Mouse (Mus musculus): ENCODE data around the gene Mmgt2. TPM values are rescaled to one million over a fixed set of nuclear protein-coding genes. Genes with fewer than 3 reads are reported as not detected.
A peak's percentile ranks its signal among the peaks of the same experiment; 100 is the strongest.
"Not testable (repeated sequence)": the region's sequence is repeated elsewhere in the genome, so short reads cannot be mapped to it uniquely, and the experiment has no call there.

Gene Mmgt2
- polyA plus RNA-seq, 1 experiment from 2014 or later: 7.2 TPM

DNA sequence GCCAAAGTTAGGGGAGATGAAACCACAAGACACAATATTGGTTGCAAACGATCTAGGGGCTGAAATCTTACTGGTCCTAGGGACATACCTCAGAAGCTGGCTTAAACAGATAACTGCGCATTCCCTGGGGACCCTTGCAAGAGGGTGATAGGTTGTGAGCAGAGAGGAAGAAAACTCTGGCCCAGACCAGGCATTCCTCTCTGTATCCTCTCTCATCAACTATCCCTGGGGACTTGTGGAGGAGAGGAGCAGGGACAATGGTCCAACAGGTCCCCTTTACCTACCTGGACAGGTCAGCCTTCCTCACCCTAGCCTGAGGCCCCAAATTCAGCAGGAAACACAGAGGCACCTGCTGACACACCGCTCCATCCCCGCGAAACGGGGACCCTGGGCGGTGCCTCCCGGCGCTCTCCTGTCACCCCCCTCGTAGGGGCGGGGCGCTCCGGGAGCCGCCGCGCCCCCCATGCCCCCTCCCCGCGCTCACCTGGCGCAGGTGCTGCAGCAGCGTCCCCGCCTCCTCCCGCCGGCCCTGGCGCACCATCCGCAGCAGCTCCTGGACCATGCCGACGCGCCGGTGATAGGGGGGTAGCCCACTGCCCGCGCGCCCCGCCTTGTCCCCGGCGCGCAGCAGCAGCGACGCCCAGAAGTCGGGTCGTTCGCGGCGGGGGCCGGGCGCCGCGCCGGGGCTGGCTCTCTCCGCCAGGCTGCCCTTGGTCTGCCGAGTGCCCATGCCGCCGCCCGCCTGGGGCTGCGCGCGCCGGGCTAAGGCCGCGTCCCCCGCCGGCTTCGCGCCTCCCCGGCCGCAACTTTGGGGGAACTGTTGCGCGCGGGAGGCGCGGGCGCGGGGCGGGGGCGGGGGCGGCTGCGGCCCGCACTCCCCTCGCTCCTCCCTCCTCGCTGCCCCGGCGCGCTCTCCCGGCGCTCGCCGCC is 538 bp upstream of the Mmgt2 start, which contains the start of gene Lrrc75a:
Gene Lrrc75a (minus strand): TSS at position 863 of the 930 bp plus-strand sequence.
- H3K27me3 ChIP-seq: peaks cover 13% of the 10 kb centered on the region
- no peaks in the 10 kb centered on the region for H3K36me3 ChIP-seq (replicated peaks)
- under 1% methylated on average over 74 of the region's 86 CpGs for WGBS (ENCODE audit: insufficient replicate concordance)
- H3K4me3 ChIP-seq (replicated peaks): peak within 1 kb of the TSS; percentile 72
- H3K27ac ChIP-seq (replicated peaks): peak within 1 kb of the TSS; percentile 66
- H3K4me1 ChIP-seq (replicated peaks): peaks cover 57% of the 10 kb centered on the region
- H3K4me2 ChIP-seq: peak within 1 kb of the TSS; percentile 99
- H3K9me3 ChIP-seq (replicated peaks): no peaks in the 10 kb centered on the region
- peak within 1 kb of the TSS; percentile 69 for H3K9ac ChIP-seq
- peak; percentile 38 for ATAC-seq (ENCODE audit: insufficient read depth)

DNA sequence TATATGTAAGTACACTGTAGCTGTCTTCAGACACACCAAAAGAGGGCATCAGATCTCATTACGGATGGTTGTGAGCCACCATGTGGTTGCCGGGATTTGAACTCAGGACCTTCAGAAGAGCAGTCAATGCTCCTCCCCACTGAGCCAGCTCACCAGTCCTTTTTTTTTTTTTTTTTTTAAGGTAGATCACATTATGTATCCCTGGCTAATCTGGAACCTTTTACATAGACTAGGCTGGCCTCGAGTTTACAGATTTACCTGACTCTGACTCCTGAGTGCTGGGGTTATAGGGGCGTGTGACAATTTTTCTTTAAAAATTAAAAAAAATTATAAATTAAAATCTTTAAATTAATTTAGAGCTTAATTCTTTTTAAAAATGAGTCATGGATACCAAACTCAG is 1.3 kb downstream of the Mmgt2 start:
- whole genome bisulfite sequencing (ENCODE audit: insufficient replicate concordance): 70% methylated on average over 4 of the region's 4 CpGs
- not testable (repeated sequence) for H3K4me2 ChIP-seq; H3K27ac ChIP-seq (replicated peaks); H3K36me3 ChIP-seq (replicated peaks); H3K9me3 ChIP-seq (replicated peaks); ATAC-seq (ENCODE audit: insufficient read depth); H3K9ac ChIP-seq
- Histone ChIP-seq H3K4me1 (replicated peaks) (peaks cover 44% of the 10 kb centered on the region), H3K4me3 (replicated peaks) (peak overlapping the region; percentile 72; the same call in 1 of the 2 replicates), H3K27me3 (peaks cover 13% of the 10 kb centered on the region)

DNA sequence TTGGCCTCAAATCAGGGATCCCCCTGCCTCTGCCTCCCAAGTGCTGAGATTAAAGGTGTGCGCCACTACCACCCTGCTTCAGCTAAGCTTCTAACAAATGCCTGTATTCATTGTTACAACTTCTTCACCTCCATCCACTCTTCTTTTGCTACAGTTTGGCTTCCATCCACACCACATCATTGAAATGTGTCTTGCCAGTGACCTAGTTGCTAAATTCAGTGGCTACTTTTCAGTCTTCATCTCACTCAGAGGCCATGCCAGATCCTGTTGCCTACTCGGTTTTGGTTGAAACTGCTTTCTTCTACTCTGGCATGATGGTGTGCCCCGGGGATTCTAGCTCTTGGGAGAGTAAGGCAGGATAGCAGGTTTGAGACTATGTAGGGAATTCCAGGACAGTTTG is 3.1 kb downstream of the Mmgt2 start:
- ATAC-seq (ENCODE audit: insufficient read depth): no peak
- no peaks in the 10 kb centered on the region for H3K9me3 ChIP-seq (replicated peaks)
- no peak overlapping the region for H3K4me2 ChIP-seq
- H3K27ac ChIP-seq (replicated peaks): no peak overlapping the region
- no peak overlapping the region for H3K4me3 ChIP-seq (replicated peaks)
- H3K36me3 ChIP-seq (replicated peaks): 0 out of 2 replicates have a peak, but pooled peaks cover 5% of the 10 kb centered on the region
- peaks cover 26% of the 10 kb centered on the region for H3K4me1 ChIP-seq (replicated peaks)
- peaks cover 13% of the 10 kb centered on the region for H3K27me3 ChIP-seq
- H3K9ac ChIP-seq: no peak overlapping the region
- 75% methylated on average over 3 of the region's 3 CpGs for WGBS (ENCODE audit: insufficient replicate concordance)

DNA sequence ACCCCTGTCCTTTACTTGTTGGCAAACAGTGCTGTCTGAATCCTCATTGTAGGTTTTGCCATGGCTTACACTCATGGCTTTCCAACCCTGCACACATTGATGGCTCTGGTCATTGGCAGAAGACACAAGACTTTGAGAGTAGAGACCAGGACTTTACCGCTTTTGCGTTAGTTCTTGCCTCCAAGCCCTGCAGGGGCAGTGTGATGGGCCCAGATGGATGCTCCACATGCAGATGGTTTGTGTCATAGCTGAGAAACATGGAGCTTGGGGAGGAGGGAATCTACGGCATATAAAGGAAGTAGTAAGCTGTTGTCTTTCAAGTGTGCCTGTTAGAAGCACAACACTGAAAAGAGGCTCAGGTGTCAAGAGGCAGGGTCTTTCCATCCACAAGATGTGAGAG is 3.6 kb downstream of the Mmgt2 start:
- H3K4me2 ChIP-seq: no peak overlapping the region

DNA sequence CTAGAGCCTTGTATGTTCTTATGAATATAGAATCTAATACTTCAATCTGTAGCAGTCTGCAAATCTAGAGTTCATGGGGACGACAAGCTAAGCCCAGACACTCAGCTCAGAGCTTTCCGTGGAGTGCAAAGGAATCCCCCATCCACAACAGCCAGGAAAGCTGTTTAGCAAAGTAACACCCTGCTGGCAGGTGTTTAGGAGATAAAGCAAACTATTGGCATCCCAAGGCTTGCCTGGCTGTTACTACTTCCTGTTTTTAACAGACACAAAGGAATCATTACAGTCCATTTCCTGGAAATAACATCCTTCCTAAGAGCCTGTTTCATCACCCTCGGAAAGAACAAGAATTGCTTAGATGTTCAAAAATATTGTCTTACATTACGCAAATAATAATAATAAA is 12.4 kb downstream of the Mmgt2 start:
- Histone ChIP-seq H3K4me2 (no peak overlapping the region), H3K27ac (replicated peaks) (no peak overlapping the region), H3K9ac (no peak overlapping the region), H3K36me3 (replicated peaks) (0 out of 2 replicates have a peak, but pooled peaks cover 4% of the 10 kb centered on the region), H3K9me3 (replicated peaks) (no peaks in the 10 kb centered on the region), H3K27me3 (no peaks in the 10 kb centered on the region), H3K4me3 (replicated peaks) (no peak overlapping the region), H3K4me1 (replicated peaks) (peaks cover 5% of the 10 kb centered on the region; the same call in 1 of the 2 replicates)
- WGBS (ENCODE audit: insufficient replicate concordance): 37% methylated on average over 4 of the region's 4 CpGs
- no peak for ATAC-seq (ENCODE audit: insufficient read depth)

More for the DNA sequence above, 3.6 kb downstream of the Mmgt2 start:
- no peak for ATAC-seq (ENCODE audit: insufficient read depth)
- H3K9me3 ChIP-seq (replicated peaks): no peaks in the 10 kb centered on the region
- H3K4me3 ChIP-seq (replicated peaks): no peak overlapping the region
- no peak overlapping the region for H3K9ac ChIP-seq
- WGBS (ENCODE audit: insufficient replicate concordance): 85% methylated on average over 3 of the region's 3 CpGs
- peaks cover 10% of the 10 kb centered on the region for H3K27me3 ChIP-seq
- H3K4me1 ChIP-seq (replicated peaks): peaks cover 22% of the 10 kb centered on the region
- H3K36me3 ChIP-seq (replicated peaks): 0 out of 2 replicates have a peak, but pooled peaks cover 5% of the 10 kb centered on the region
- H3K27ac ChIP-seq (replicated peaks): no peak overlapping the region

DNA sequence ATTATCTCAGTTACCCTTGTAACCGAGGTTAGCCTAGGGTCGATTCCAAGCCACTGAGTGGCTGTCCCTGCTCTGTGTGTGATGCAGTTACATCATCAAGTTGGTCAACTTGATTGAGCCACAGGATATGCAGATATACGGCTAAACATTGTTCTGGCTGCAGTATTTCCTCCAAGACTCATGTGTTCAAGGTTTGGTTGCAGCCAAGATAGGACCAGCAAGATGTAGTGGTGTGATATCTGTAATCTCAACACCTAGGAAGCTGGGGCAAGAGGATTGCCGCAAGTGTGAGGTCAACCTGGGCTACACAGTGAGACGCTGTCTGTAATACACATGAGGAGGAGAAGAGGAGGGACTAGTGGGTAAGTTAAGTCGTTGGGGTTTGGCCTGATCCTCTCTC is 15.8 kb downstream of the Mmgt2 start:
- 48% methylated on average over 6 of the region's 6 CpGs for WGBS (ENCODE audit: insufficient replicate concordance)

DNA sequence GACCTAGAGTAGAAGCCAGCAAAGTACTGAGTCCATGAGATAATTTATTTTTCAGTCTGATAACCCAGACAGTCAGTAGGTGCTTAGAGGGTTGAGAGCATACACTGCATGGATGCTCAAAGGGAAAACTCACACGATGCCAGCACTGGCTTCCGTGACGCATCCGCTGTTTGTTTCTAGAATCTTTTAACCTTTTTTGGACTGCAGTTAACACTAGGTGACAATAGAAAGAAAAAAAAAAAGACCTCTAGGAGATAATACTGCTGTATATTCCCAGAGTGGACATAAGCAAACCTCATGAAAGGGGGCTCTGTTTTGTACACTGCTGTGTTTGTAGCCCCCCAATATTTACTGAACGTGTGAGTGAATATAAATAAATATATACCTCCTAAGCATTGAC is 20.5 kb downstream of the Mmgt2 start:
- ATAC-seq (ENCODE audit: insufficient read depth): no peak
- H3K36me3 ChIP-seq (replicated peaks): 0 out of 2 replicates have a peak, but pooled peaks cover 4% of the 10 kb centered on the region
- 77% methylated on average over 5 of the region's 5 CpGs for WGBS (ENCODE audit: insufficient replicate concordance)
- H3K27ac ChIP-seq (replicated peaks): no peak overlapping the region
- H3K4me2 ChIP-seq: no peak overlapping the region
- H3K27me3 ChIP-seq: no peaks in the 10 kb centered on the region
- H3K4me3 ChIP-seq (replicated peaks): no peak overlapping the region
- H3K9ac ChIP-seq: no peak overlapping the region
- H3K4me1 ChIP-seq (replicated peaks): no peaks in the 10 kb centered on the region
- no peaks in the 10 kb centered on the region for H3K9me3 ChIP-seq (replicated peaks)

More for the DNA sequence above, 15.8 kb downstream of the Mmgt2 start:
- Histone ChIP-seq H3K4me3 (replicated peaks) (no peak overlapping the region), H3K4me2 (no peak overlapping the region), H3K9ac (no peak overlapping the region), H3K36me3 (replicated peaks) (0 out of 2 replicates have a peak, but pooled peaks cover 4% of the 10 kb centered on the region), H3K4me1 (replicated peaks) (peaks cover 5% of the 10 kb centered on the region; the same call in 1 of the 2 replicates), H3K9me3 (replicated peaks) (no peaks in the 10 kb centered on the region), H3K27ac (replicated peaks) (no peak overlapping the region), H3K27me3 (no peaks in the 10 kb centered on the region)
- no peak for ATAC-seq (ENCODE audit: insufficient read depth)

DNA sequence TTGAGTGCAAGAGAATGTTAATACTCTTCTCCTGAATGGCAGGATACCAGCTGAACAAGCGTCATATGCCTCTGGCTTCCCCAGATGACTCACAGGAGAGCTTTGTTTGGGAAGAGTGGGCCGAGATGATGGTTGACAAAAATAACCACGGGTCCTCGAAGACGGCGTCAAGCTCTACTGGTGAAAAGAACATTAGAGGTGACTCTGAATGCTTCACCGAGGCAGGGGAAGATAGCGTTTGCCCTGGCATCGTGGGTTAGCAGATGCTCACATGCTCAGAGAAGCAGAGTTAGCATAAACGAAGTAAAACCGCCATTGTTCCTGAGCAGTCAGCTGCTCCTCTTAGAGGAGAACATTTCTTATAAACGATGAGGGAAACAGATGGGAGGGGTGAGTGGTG is 21.0 kb downstream of the Mmgt2 start:
- Histone ChIP-seq H3K9ac (no peak overlapping the region), H3K27me3 (no peaks in the 10 kb centered on the region), H3K4me1 (replicated peaks) (no peaks in the 10 kb centered on the region), H3K4me2 (no peak overlapping the region), H3K9me3 (replicated peaks) (no peaks in the 10 kb centered on the region), H3K27ac (replicated peaks) (no peak overlapping the region), H3K36me3 (replicated peaks) (0 out of 2 replicates have a peak, but pooled peaks cover 4% of the 10 kb centered on the region), H3K4me3 (replicated peaks) (no peak overlapping the region)
- WGBS (ENCODE audit: insufficient replicate concordance): 38% methylated on average over 12 of the region's 12 CpGs
- ATAC-seq (ENCODE audit: insufficient read depth): no peak

- 55% methylated on average over 6 of the region's 6 CpGs for WGBS (ENCODE audit: insufficient replicate concordance)
- Histone ChIP-seq H3K9me3 (replicated peaks) (no peaks in the 10 kb centered on the region), H3K36me3 (replicated peaks) (0 out of 2 replicates have a peak, but pooled peaks cover 4% of the 10 kb centered on the region), H3K4me3 (replicated peaks) (no peak overlapping the region), H3K27ac (replicated peaks) (no peak overlapping the region), H3K9ac (no peak overlapping the region), H3K4me2 (no peak overlapping the region), H3K4me1 (replicated peaks) (no peaks in the 10 kb centered on the region), H3K27me3 (no peaks in the 10 kb centered on the region)
- no peak for ATAC-seq (ENCODE audit: insufficient read depth)
Measured at GRCm38 (mm10) chr11:62670006-62670405, 21.5 kb downstream of the Mmgt2 start.

DNA sequence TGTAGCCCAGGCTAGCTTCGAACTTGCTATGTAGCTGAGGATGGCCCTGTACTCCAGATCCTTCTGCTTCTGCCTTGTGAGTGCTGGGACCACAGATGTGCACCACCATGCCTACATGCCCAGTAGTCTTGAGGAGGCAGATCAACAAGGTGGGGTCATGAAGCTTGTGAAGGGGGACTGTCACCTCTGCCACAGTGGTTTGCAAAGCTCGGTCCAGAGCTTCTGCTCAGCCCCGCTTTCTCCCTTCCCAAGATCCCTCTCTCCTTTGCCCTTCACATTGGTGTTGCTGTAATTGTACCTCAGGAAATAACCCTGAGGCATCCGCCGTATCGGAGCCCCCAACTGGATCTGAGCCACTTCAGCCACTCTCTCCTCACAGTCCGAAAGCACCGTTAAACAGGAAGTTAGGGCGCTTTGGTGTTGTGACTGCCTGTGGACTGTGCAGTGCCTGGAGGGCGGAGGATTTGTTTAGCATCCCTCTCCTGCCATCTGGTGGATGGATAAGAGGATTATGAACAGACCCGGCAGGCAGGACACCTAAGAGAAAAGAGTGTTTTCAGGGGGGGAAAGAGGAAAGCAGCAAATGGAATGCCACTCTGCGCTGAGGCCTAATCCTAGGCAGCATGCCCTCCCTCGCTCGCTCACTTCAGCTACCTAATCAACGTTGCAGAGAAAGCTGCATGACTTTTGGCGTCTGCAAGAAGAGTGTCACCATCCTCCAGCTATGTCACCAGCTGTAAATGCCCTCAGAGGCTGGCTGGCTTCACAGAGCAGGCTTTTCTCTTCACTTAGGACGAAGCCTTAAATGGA is 27.2 kb downstream of the Mmgt2 start:
- H3K27ac ChIP-seq (replicated peaks): no peak overlapping the region
- no peaks in the 10 kb centered on the region for H3K36me3 ChIP-seq (replicated peaks)
- peak; percentile 69 for ATAC-seq (ENCODE audit: insufficient read depth)
- H3K27me3 ChIP-seq: no peaks in the 10 kb centered on the region
- H3K4me1 ChIP-seq (replicated peaks): no peaks in the 10 kb centered on the region; the same call in 1 of the 2 replicates
- no peaks in the 10 kb centered on the region for H3K9me3 ChIP-seq (replicated peaks)
- H3K4me2 ChIP-seq: peak overlapping the region; percentile 57
- H3K4me3 ChIP-seq (replicated peaks): peak overlapping the region; percentile 25; the same call in 1 of the 2 replicates
- 17% methylated on average over 17 of the region's 17 CpGs for WGBS (ENCODE audit: insufficient replicate concordance)
- no peak overlapping the region for H3K9ac ChIP-seq

DNA sequence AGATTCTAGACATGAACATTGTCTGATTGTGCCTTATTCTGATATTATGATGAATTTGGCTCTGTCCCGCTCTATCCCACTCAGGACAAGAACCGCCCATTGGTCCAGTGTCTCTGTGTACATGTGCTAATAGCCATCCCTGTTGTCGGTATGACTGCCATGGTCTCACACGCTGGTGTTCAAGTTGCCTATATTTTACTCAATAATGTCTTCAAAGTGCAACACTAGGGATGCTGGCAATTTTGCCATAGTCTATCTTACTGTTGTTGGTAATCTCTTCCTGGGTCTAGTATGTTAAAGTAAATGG is 27.8 kb downstream of the Mmgt2 start:
- ATAC-seq (ENCODE audit: insufficient read depth): no peak
- Histone ChIP-seq H3K4me3 (replicated peaks) (no peak overlapping the region), H3K4me2 (no peak overlapping the region), H3K9ac (no peak overlapping the region), H3K4me1 (replicated peaks) (no peaks in the 10 kb centered on the region; the same call in 1 of the 2 replicates), H3K36me3 (replicated peaks) (no peaks in the 10 kb centered on the region), H3K27ac (replicated peaks) (no peak overlapping the region), H3K27me3 (no peaks in the 10 kb centered on the region), H3K9me3 (replicated peaks) (no peaks in the 10 kb centered on the region)
- 69% methylated on average over 4 of the region's 4 CpGs for WGBS (ENCODE audit: insufficient replicate concordance)

Measured in liver, embryonic 15.5 days (tissue).